Mouse (Mus musculus): ENCODE measurements around the gene Spag6. TPM values are rescaled to one million over a fixed set of nuclear protein-coding genes. Genes with fewer than 3 reads are reported as not detected.

Spag6 gene
- polyA plus RNA-seq, 1 experiment: not detected

DNA sequence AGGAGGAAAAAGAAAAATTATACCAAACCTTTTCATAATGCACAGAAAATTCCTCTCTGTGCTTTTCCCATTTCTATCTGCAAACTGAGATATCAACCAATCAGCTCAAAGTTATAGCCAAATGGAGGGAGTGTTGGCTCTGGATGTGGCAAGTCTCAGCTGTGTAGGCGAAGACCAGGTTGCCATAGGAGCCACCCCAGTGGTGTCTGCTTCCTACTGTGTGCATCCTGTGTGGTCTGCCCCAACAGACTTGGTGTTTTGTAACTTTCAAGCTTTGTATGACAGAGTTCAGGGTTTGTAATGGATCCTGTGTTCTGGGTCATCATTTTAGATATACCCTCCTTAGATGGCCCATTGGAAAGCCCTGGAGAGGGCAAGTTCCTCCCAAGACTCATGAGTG, 30.6 kb downstream of the Spag6 start:
- WGBS: 34% methylated on average over 1 of the region's 1 CpGs
- Histone ChIP-seq H3K4me3 (replicated peaks; ENCODE audit: control insufficient read depth, low read depth, low read length) (no peak overlapping the region), H3K4me1 (ENCODE audit: control insufficient read depth, insufficient read depth, low read length) (no peaks in the 10 kb centered on the region), H3K27ac (ENCODE audit: control insufficient read depth, insufficient read depth, low read depth, low read length, poor library complexity) (no peak overlapping the region)
- TF ChIP-seq CTCF (IDR thresholded peaks at IDR 0.05; ENCODE audit: control insufficient read depth, insufficient read depth, low read length) (no peak), POLR2A (IDR thresholded peaks at IDR 0.05; ENCODE audit: borderline replicate concordance, control insufficient read depth, low read depth, low read length) (no peak)

DNA sequence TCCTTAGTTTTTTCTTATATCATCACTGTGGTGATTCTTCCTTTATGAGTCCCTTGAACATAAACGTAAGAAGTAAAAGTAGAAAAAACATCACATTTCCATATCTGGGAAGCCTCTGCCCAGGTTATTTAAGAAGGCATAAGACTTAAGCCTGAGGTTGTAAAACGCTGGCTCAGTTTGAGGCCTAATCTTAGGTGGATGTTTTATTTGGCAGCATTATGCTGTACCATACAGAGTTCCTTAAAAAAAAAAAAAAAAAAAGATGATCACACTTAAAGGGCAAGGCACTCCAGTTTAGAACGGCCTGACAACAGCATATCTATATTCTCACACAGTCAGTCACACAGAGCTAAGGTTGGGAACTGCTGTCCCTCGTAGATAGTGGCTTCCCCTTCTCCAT, 32.0 kb downstream of the Spag6 start:
- WGBS: 65% methylated on average over 4 of the region's 4 CpGs
- Histone ChIP-seq H3K27ac (ENCODE audit: control insufficient read depth, insufficient read depth, low read depth, low read length, poor library complexity) (no peak overlapping the region), H3K4me1 (ENCODE audit: control insufficient read depth, insufficient read depth, low read length) (no peaks in the 10 kb centered on the region), H3K4me3 (replicated peaks; ENCODE audit: control insufficient read depth, low read depth, low read length) (no peak overlapping the region)
- no peak for TF ChIP-seq POLR2A (IDR thresholded peaks at IDR 0.05; ENCODE audit: borderline replicate concordance, control insufficient read depth, low read depth, low read length)
- TF ChIP-seq CTCF (IDR thresholded peaks at IDR 0.05; ENCODE audit: control insufficient read depth, insufficient read depth, low read length): no peak

DNA sequence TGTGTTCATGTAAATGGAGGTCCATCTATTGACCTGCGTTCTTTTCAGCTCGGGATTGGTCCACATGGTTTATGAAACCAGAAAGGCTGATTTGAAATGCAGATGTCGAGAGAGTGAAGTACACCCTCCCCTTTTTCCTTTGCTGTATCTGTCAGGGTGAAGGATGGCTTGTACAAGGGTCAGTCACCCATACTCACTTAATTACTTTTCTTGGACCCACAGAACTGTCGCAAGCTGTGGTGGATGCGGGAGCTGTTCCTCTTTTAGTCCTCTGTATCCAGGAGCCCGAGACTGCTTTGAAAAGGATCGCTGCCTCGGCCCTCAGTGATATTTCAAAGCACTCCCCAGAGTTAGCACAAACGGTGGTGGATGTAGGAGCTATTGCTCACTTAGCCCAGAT, 37.9 kb downstream of the Spag6 start:
- WGBS: 60% methylated on average over 9 of the region's 9 CpGs
- Histone ChIP-seq H3K27ac (ENCODE audit: control insufficient read depth, insufficient read depth, low read depth, low read length, poor library complexity) (no peak overlapping the region), H3K4me1 (ENCODE audit: control insufficient read depth, insufficient read depth, low read length) (no peaks in the 10 kb centered on the region), H3K4me3 (replicated peaks; ENCODE audit: control insufficient read depth, low read depth, low read length) (no peak overlapping the region)
- no peak for TF ChIP-seq CTCF (IDR thresholded peaks at IDR 0.05; ENCODE audit: control insufficient read depth, insufficient read depth, low read length)
- no peak for TF ChIP-seq POLR2A (IDR thresholded peaks at IDR 0.05; ENCODE audit: borderline replicate concordance, control insufficient read depth, low read depth, low read length)

DNA sequence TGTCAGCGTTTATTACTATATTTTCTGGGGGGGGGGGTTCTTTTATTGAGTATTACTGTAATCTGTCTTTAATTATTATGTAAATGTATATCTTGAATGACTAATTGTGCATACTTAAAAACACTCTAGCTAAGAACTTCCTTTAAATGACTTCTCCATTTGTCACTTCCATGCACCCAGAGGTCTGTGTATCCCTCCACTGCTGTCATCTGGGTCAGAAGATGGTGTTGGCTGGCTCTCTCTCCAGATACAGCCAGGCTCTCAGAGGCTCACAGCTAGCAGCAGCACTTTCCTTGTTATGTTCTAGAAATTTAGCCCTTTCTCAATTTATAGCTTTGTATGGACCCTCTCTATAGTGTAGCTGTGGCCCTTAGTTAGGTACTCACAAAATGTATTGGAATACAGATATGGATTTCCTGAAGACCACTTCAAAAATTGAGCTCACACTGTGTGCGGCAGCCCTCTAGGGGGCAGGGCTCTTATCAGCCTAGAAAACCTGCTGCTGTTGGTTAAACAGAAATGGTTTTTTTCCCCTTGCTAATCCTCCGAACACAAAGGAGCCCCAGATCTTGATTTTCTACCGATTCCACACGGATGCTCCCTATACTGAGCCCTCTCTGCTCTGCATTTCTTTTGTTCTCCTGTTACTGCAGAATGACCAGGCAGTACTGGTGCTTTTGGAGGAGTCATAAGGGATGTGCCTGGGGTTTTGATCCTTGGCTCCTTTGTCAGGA, 40.7 kb downstream of the Spag6 start:
- TF ChIP-seq POLR2A (IDR thresholded peaks at IDR 0.05; ENCODE audit: borderline replicate concordance, control insufficient read depth, low read depth, low read length) (no peak), CTCF (IDR thresholded peaks at IDR 0.05; ENCODE audit: control insufficient read depth, insufficient read depth, low read length) (no peak)
- H3K4me1 ChIP-seq (ENCODE audit: control insufficient read depth, insufficient read depth, low read length): no peaks in the 10 kb centered on the region
- no peak overlapping the region for H3K4me3 ChIP-seq (replicated peaks; ENCODE audit: control insufficient read depth, low read depth, low read length)
- H3K27ac ChIP-seq (ENCODE audit: control insufficient read depth, insufficient read depth, low read depth, low read length, poor library complexity): no peak overlapping the region
- 27% methylated on average over 5 of the region's 5 CpGs for WGBS

DNA sequence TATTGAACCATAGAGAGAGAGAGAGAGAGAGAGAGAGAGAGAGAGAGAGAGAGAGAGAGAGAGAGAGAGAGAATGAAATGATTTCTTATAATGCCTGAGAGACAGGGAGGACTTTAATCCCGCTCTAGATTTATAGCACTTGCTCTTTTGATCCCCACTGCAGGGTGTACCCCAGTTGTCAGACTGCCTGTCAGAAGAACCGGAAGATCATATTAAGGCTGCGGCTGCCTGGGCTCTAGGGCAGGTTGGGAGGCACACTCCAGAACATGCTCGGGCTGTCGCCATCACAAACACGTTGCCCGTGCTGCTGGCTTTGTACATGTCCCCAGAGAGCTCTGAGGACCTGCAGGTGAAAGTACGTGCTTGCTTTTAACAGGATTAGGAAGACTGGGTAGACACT, 43.2 kb downstream of the Spag6 start:
- no peak overlapping the region for H3K4me3 ChIP-seq (replicated peaks; ENCODE audit: control insufficient read depth, low read depth, low read length)
- WGBS: 78% methylated on average over 8 of the region's 8 CpGs
- TF ChIP-seq POLR2A (IDR thresholded peaks at IDR 0.05; ENCODE audit: borderline replicate concordance, control insufficient read depth, low read depth, low read length) (no peak), CTCF (IDR thresholded peaks at IDR 0.05; ENCODE audit: control insufficient read depth, insufficient read depth, low read length) (no peak)
- no peaks in the 10 kb centered on the region for H3K4me1 ChIP-seq (ENCODE audit: control insufficient read depth, insufficient read depth, low read length)
- H3K27ac ChIP-seq (ENCODE audit: control insufficient read depth, insufficient read depth, low read depth, low read length, poor library complexity): no peak overlapping the region

DNA sequence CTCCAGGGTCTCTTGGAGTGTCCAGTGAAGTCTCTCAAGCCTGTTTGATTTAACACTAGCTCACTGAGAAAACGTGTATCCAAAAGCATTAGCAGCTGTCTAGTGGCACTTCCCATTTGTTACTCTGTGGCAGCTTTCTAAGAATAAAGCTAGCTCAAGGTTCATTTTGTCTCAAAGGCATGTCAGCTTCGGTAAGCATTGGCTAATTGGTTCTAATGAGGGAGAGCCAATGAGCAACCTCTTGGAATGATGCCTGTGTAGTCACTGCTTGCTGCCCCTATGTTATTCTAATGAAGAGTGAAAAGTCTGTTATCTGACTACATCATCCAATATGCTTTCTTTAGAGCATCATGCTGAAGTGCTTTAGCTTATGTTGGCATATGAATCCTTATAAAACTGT, 45.4 kb downstream of the Spag6 start:
- no peak overlapping the region for H3K4me3 ChIP-seq (replicated peaks; ENCODE audit: control insufficient read depth, low read depth, low read length)
- TF ChIP-seq POLR2A (IDR thresholded peaks at IDR 0.05; ENCODE audit: borderline replicate concordance, control insufficient read depth, low read depth, low read length) (no peak), CTCF (IDR thresholded peaks at IDR 0.05; ENCODE audit: control insufficient read depth, insufficient read depth, low read length) (no peak)
- 62% methylated on average over 2 of the region's 2 CpGs for WGBS
- no peak overlapping the region for H3K27ac ChIP-seq (ENCODE audit: control insufficient read depth, insufficient read depth, low read depth, low read length, poor library complexity)
- no peaks in the 10 kb centered on the region for H3K4me1 ChIP-seq (ENCODE audit: control insufficient read depth, insufficient read depth, low read length)

DNA sequence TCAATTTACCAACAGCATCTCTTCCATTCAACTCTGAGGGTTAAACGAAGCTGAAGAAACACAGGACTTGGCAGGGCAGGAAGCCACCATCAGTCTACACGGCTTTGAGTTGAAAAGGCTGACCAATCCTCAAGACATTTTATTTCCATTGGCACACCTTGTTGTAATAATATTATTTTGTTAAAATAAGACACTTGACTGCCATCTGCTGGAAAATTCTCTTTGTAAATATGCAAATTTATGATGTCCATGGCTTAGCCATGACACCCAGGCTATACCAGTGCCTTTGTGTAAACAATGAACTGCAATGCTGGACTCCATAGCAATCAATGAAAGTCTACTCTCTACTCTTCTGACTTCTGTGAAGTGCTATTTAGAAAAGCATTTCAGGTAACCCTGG, 62.3 kb downstream of the Spag6 start:
- Histone ChIP-seq H3K4me3 (replicated peaks; ENCODE audit: control insufficient read depth, low read depth, low read length) (no peak overlapping the region), H3K4me1 (ENCODE audit: control insufficient read depth, insufficient read depth, low read length) (no peaks in the 10 kb centered on the region), H3K27ac (ENCODE audit: control insufficient read depth, insufficient read depth, low read depth, low read length, poor library complexity) (no peak overlapping the region)
- WGBS: 23% methylated on average over 2 of the region's 2 CpGs
- no peak for TF ChIP-seq CTCF (IDR thresholded peaks at IDR 0.05; ENCODE audit: control insufficient read depth, insufficient read depth, low read length)
- no peak for TF ChIP-seq POLR2A (IDR thresholded peaks at IDR 0.05; ENCODE audit: borderline replicate concordance, control insufficient read depth, low read depth, low read length)

DNA sequence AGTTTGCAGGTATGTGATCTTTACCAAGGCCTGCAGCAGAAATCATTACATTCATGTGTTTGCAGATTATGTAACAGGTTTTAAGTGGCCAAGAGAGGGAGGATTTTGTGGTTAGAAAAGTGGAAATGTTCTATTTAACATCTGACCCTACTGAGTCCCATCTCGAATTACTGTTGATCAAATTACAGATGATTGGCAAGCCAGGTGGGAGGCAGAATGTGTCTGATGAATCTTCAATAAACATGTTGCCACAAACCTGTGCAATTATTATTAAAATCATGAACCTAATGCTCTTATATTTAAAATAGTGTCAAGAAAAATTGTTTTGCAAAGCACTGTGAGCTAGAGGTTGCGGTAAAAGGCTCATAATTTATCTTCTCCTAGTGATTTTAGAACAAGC, 71.0 kb downstream of the Spag6 start:
- no peaks in the 10 kb centered on the region; the same call in 1 of the 2 replicates for H3K4me1 ChIP-seq (ENCODE audit: control insufficient read depth, insufficient read depth, low read length)
- no peak overlapping the region for H3K27ac ChIP-seq (ENCODE audit: control insufficient read depth, insufficient read depth, low read depth, low read length, poor library complexity)
- TF ChIP-seq POLR2A (IDR thresholded peaks at IDR 0.05; ENCODE audit: borderline replicate concordance, control insufficient read depth, low read depth, low read length): no peak
- TF ChIP-seq CTCF (IDR thresholded peaks at IDR 0.05; ENCODE audit: control insufficient read depth, insufficient read depth, low read length): no peak
- WGBS: 48% methylated on average over 2 of the region's 2 CpGs
- H3K4me3 ChIP-seq (replicated peaks; ENCODE audit: control insufficient read depth, low read depth, low read length): no peak overlapping the region

Data from bone marrow, adult 2 months (tissue).